ENCODE assay signal across 11 mouse cellular contexts in genomic region chr17:46521963-46522668, GRCm38 (mm10). TPM values are rescaled to one million over a fixed set of nuclear protein-coding genes. Genes with fewer than 3 reads are reported as not detected.
DNase-seq lines count a peak whose midpoint lies in the region; ATAC-seq and TF ChIP-seq lines count a peak whose summit lies in the region.
"Had no signal": no experiment of that assay in that cellular context is flagged by ENCODE, and none has a peak within 500 bp of the region (broad histone marks: within the 10 kb centered on the region; RNA-seq: fewer than 3 reads in every experiment).

No protein-coding gene starts in this region.

- H3K9ac ChIP-seq in heart, postnatal 0 days (replicated peaks; ENCODE audit: low read depth, low read length): no peak overlapping the region
- no peak overlapping the region for H3K9ac ChIP-seq in heart, adult 2 months (ENCODE audit: low read depth, low read length)
- 0 out of 2 replicates have a peak overlapping the region, but pooled peaks have one; percentile 25 for H3K9ac ChIP-seq in midbrain, embryonic 16.5 days (ENCODE audit: low read depth, low read length)
- H3K9ac ChIP-seq in midbrain, embryonic 15.5 days: no peak overlapping the region
- no peak overlapping the region; the same call in 1 of the 2 replicates for H3K9ac ChIP-seq in embryonic facial prominence, embryonic 14.5 days (ENCODE audit: low read depth, low read length)
- H3K9ac ChIP-seq: lung, embryonic 15.5 days; neural tube, embryonic 12.5 days had no signal

- no peak for ATAC-seq in heart, postnatal 0 days (ENCODE audit: insufficient read depth, low read depth)
- no peak for ATAC-seq in midbrain, embryonic 16.5 days
- no peak for ATAC-seq in midbrain, embryonic 15.5 days (replicated peaks)
- ATAC-seq in embryonic facial prominence, embryonic 14.5 days (ENCODE audit: low read depth): no peak

- no peaks in the 10 kb centered on the region for H3K36me3 ChIP-seq in heart, postnatal 0 days (replicated peaks; ENCODE audit: control insufficient read depth, insufficient read depth, low read length)
- H3K36me3 ChIP-seq in heart, adult 2 months (ENCODE audit: control insufficient read depth, insufficient read depth, low read length): no peaks in the 10 kb centered on the region
- peaks cover 24% of the 10 kb centered on the region for H3K36me3 ChIP-seq in midbrain, embryonic 16.5 days (ENCODE audit: control insufficient read depth, insufficient read depth, low read length)
- H3K36me3 ChIP-seq in midbrain, embryonic 15.5 days (replicated peaks): peaks cover 27% of the 10 kb centered on the region; the same call in 1 of the 2 replicates
- H3K36me3 ChIP-seq in embryonic facial prominence, embryonic 14.5 days (ENCODE audit: control insufficient read depth, insufficient read depth, low read length): 0 out of 2 replicates have a peak, but pooled peaks cover 7% of the 10 kb centered on the region
- H3K36me3 ChIP-seq: lung, embryonic 15.5 days had no signal

- no peak overlapping the region for H3K4me2 ChIP-seq in heart, postnatal 0 days (ENCODE audit: low read depth, low read length)
- H3K4me2 ChIP-seq in midbrain, embryonic 16.5 days (ENCODE audit: low read length): no peak overlapping the region
- no peak overlapping the region for H3K4me2 ChIP-seq in midbrain, embryonic 15.5 days
- H3K4me2 ChIP-seq in embryonic facial prominence, embryonic 14.5 days (ENCODE audit: low read depth, low read length): no peak overlapping the region
- H3K4me2 ChIP-seq: lung, embryonic 15.5 days; neural tube, embryonic 12.5 days had no signal

- intact Hi-C loops in heart, adult 2 months (cut with DNase I): no loop called here

- 45% methylated on average over 24 of the region's 24 CpGs for WGBS in heart, postnatal 0 days
- 43% methylated on average over 24 of the region's 24 CpGs for WGBS in heart, adult 2 months
- WGBS in midbrain, embryonic 16.5 days: 32% methylated on average over 24 of the region's 24 CpGs
- 35% methylated on average over 24 of the region's 24 CpGs for WGBS in midbrain, embryonic 15.5 days
- WGBS in embryonic facial prominence, embryonic 14.5 days: 37% methylated on average over 24 of the region's 24 CpGs

- TF ChIP-seq POLR2A in heart, adult 2 months (IDR thresholded peaks at IDR 0.05; ENCODE audit: insufficient read depth, low read depth, low read length): no peak

- no peaks in the 10 kb centered on the region for H3K79me2 ChIP-seq in heart, adult 2 months (replicated peaks; ENCODE audit: control insufficient read depth, insufficient read depth, low read length)

- TF ChIP-seq EP300 in heart, postnatal 0 days (IDR thresholded peaks at IDR 0.05; ENCODE audit: low read depth): no peak
- TF ChIP-seq EP300 in heart, adult 2 months (IDR thresholded peaks at IDR 0.05; ENCODE audit: insufficient read depth, low read depth, low read length): no peak

- 0 out of 2 replicates have a peak, but pooled peaks cover 8% of the 10 kb centered on the region for H3K27me3 ChIP-seq in heart, postnatal 0 days (ENCODE audit: control insufficient read depth, insufficient read depth, low read length)
- no peaks in the 10 kb centered on the region for H3K27me3 ChIP-seq in heart, adult 2 months (ENCODE audit: control insufficient read depth, insufficient read depth, low read length)
- 0 out of 2 replicates have a peak, but pooled peaks cover 4% of the 10 kb centered on the region for H3K27me3 ChIP-seq in midbrain, embryonic 16.5 days (ENCODE audit: control insufficient read depth, insufficient read depth, low read depth, low read length)
- H3K27me3 ChIP-seq in midbrain, embryonic 15.5 days (replicated peaks): no peaks in the 10 kb centered on the region
- H3K27me3 ChIP-seq in embryonic facial prominence, embryonic 14.5 days (replicated peaks; ENCODE audit: control insufficient read depth, insufficient read depth, low read length): peaks cover 6% of the 10 kb centered on the region; the same call in 1 of the 2 replicates

- no peak overlapping the region for H3K27ac ChIP-seq in heart, postnatal 0 days (ENCODE audit: low read depth)
- no peak overlapping the region for H3K27ac ChIP-seq in heart, adult 2 months
- H3K27ac ChIP-seq in midbrain, embryonic 16.5 days (ENCODE audit: low read length): no peak overlapping the region
- H3K27ac ChIP-seq in midbrain, embryonic 15.5 days: no peak overlapping the region
- no peak overlapping the region for H3K27ac ChIP-seq in embryonic facial prominence, embryonic 14.5 days (replicated peaks; ENCODE audit: low read depth, low read length)
- H3K27ac ChIP-seq: lung, embryonic 15.5 days; neural tube, embryonic 12.5 days had no signal

- no peak overlapping the region for H3K4me3 ChIP-seq in heart, postnatal 0 days (ENCODE audit: low read depth, low read length)
- H3K4me3 ChIP-seq in heart, adult 2 months: no peak overlapping the region
- H3K4me3 ChIP-seq in midbrain, embryonic 16.5 days (ENCODE audit: low read depth, low read length): no peak overlapping the region
- no peak overlapping the region for H3K4me3 ChIP-seq in midbrain, embryonic 15.5 days
- no peak overlapping the region for H3K4me3 ChIP-seq in embryonic facial prominence, embryonic 14.5 days (ENCODE audit: low read depth, low read length)
- H3K4me3 ChIP-seq: lung, embryonic 15.5 days; neural tube, embryonic 12.5 days had no signal

- TF ChIP-seq CTCF in heart, postnatal 0 days (IDR thresholded peaks at IDR 0.05; ENCODE audit: low read depth): peak; percentile 31
- no peak for TF ChIP-seq CTCF in heart, adult 2 months (IDR thresholded peaks at IDR 0.05)

- no peaks in the 10 kb centered on the region for H3K4me1 ChIP-seq in heart, postnatal 0 days (ENCODE audit: control insufficient read depth, insufficient read depth)
- no peaks in the 10 kb centered on the region; the same call in 1 of the 2 replicates for H3K4me1 ChIP-seq in heart, adult 2 months (ENCODE audit: control insufficient read depth, insufficient read depth, low read length)
- H3K4me1 ChIP-seq in midbrain, embryonic 16.5 days (ENCODE audit: control insufficient read depth, insufficient read depth, low read length): no peaks in the 10 kb centered on the region
- no peaks in the 10 kb centered on the region for H3K4me1 ChIP-seq in midbrain, embryonic 15.5 days
- H3K4me1 ChIP-seq in embryonic facial prominence, embryonic 14.5 days (ENCODE audit: control insufficient read depth, insufficient read depth, low read length): no peaks in the 10 kb centered on the region
- H3K4me1 ChIP-seq: neural tube, embryonic 12.5 days had no signal

- no peak for DNase-seq in heart, postnatal 0 days (ENCODE audit: low spot score)
- no peak for DNase-seq in heart, adult 2 months
- peak; percentile 19 for DNase-seq in embryonic facial prominence, embryonic 14.5 days (ENCODE audit: low spot score)
- no peak for DNase-seq in T-cell, adult 2 months (ENCODE audit: low spot score)
- no peak for DNase-seq in thymus, postnatal 25 days
- DNase-seq: heart, postnatal 36 days; kidney, postnatal 10 days had no signal

- no peaks in the 10 kb centered on the region for H3K9me3 ChIP-seq in heart, postnatal 0 days (replicated peaks; ENCODE audit: control insufficient read depth, low read length)
- no peaks in the 10 kb centered on the region for H3K9me3 ChIP-seq in midbrain, embryonic 16.5 days (replicated peaks; ENCODE audit: control insufficient read depth, low read length, poor library complexity, severe bottlenecking)
- no peaks in the 10 kb centered on the region for H3K9me3 ChIP-seq in midbrain, embryonic 15.5 days
- no peaks in the 10 kb centered on the region for H3K9me3 ChIP-seq in embryonic facial prominence, embryonic 14.5 days (ENCODE audit: control insufficient read depth, low read length)
- H3K9me3 ChIP-seq: lung, embryonic 15.5 days; neural tube, embryonic 12.5 days had no signal

RNA-seq across cellular contexts. Expression of gene Cul9, which starts 24.1 kb away (rescaled TPM):
- total RNA-seq in heart, postnatal 0 days (2014; rRNA removed; ENCODE audit: low replicate concordance): 12.7 and 20.3 TPM in 2 replicates
- 4.9 and 6.1 TPM in 2 replicates for polyA plus RNA-seq in heart, postnatal 0 days (2015; fragmentation: Nextera tagmentation; extraction: Ambion mirVana)
- total RNA-seq in heart, adult 2 months (2021): 10 to 100 TPM; 21.6 to 21.9 TPM
- polyA plus RNA-seq in heart, adult 2 months (2012; rRNA removed): 20.1 and 22.7 TPM in 2 replicates
- polyA plus RNA-seq in midbrain, embryonic 16.5 days (2015; fragmentation: Nextera tagmentation; extraction: Ambion mirVana): 26.8 and 28.0 TPM in 2 replicates
- 25.0 and 26.7 TPM in 2 replicates for polyA plus RNA-seq in midbrain, embryonic 15.5 days (2015; fragmentation: Nextera tagmentation; extraction: Ambion mirVana)
- polyA plus RNA-seq in embryonic facial prominence, embryonic 14.5 days (2014; fragmentation: Nextera tagmentation; extraction: Ambion mirVana): 5.5 and 6.0 TPM in 2 replicates

RNA-seq across cellular contexts. Expression of gene Dnph1, which starts 25.6 kb away (rescaled TPM):
- total RNA-seq in heart, postnatal 0 days (2014; rRNA removed; ENCODE audit: low replicate concordance): 7.0 and 16.0 TPM in 2 replicates
- polyA plus RNA-seq in heart, postnatal 0 days (2015; fragmentation: Nextera tagmentation; extraction: Ambion mirVana): 9.1 and 10.0 TPM in 2 replicates
- 1 to 10 TPM; 1.8 to 1.9 TPM for total RNA-seq in heart, adult 2 months (2021)
- 0.80 and 0.97 TPM in 2 replicates for polyA plus RNA-seq in heart, adult 2 months (2012; rRNA removed)
- polyA plus RNA-seq in midbrain, embryonic 16.5 days (2015; fragmentation: Nextera tagmentation; extraction: Ambion mirVana): 11.1 and 11.5 TPM in 2 replicates
- polyA plus RNA-seq in midbrain, embryonic 15.5 days (2015; fragmentation: Nextera tagmentation; extraction: Ambion mirVana): 14.5 and 17.3 TPM in 2 replicates
- 34.5 and 36.9 TPM in 2 replicates for polyA plus RNA-seq in embryonic facial prominence, embryonic 14.5 days (2014; fragmentation: Nextera tagmentation; extraction: Ambion mirVana)

RNA-seq across cellular contexts. Expression of gene Srf, which starts 33.9 kb away (rescaled TPM):
- 192 and 271 TPM in 2 replicates for total RNA-seq in heart, postnatal 0 days (2014; rRNA removed; ENCODE audit: low replicate concordance)
- polyA plus RNA-seq in heart, postnatal 0 days (2015; fragmentation: Nextera tagmentation; extraction: Ambion mirVana): 6.4 and 8.8 TPM in 2 replicates
- 100 to 1,000 TPM in 1 of 2 experiments, 10 to 100 TPM in 1; 91.5 to 106 TPM for total RNA-seq in heart, adult 2 months (2021)
- polyA plus RNA-seq in heart, adult 2 months (2012; rRNA removed): 223 and 227 TPM in 2 replicates
- polyA plus RNA-seq in midbrain, embryonic 16.5 days (2015; fragmentation: Nextera tagmentation; extraction: Ambion mirVana): 3.0 and 3.2 TPM in 2 replicates
- polyA plus RNA-seq in midbrain, embryonic 15.5 days (2015; fragmentation: Nextera tagmentation; extraction: Ambion mirVana): 3.7 and 5.7 TPM in 2 replicates
- polyA plus RNA-seq in embryonic facial prominence, embryonic 14.5 days (2014; fragmentation: Nextera tagmentation; extraction: Ambion mirVana): 10.5 and 14.0 TPM in 2 replicates

RNA-seq across cellular contexts. Expression of gene Ttbk1, which starts 34.6 kb away (rescaled TPM):
- total RNA-seq in heart, postnatal 0 days (2014; rRNA removed; ENCODE audit: low replicate concordance): 0.31 and 0.80 TPM in 2 replicates
- 0.04 TPM in 2 replicates for polyA plus RNA-seq in heart, postnatal 0 days (2015; fragmentation: Nextera tagmentation; extraction: Ambion mirVana)
- under 1 TPM; 0.16 to 0.23 TPM for total RNA-seq in heart, adult 2 months (2021)
- 0.21 and 0.23 TPM in 2 replicates for polyA plus RNA-seq in heart, adult 2 months (2012; rRNA removed)
- 4.7 and 5.5 TPM in 2 replicates for polyA plus RNA-seq in midbrain, embryonic 16.5 days (2015; fragmentation: Nextera tagmentation; extraction: Ambion mirVana)
- 8.7 and 9.0 TPM in 2 replicates for polyA plus RNA-seq in midbrain, embryonic 15.5 days (2015; fragmentation: Nextera tagmentation; extraction: Ambion mirVana)
- polyA plus RNA-seq in embryonic facial prominence, embryonic 14.5 days (2014; fragmentation: Nextera tagmentation; extraction: Ambion mirVana): 0.46 and 0.61 TPM in 2 replicates

Comparison
In these comparisons a context has a peak if more than half of its experiments do, and no peak if none do; other contexts are left out.
1. RNA of gene Srf, which starts 33.9 kb away (polyA plus RNA-seq): 223 to 227 TPM in heart, adult 2 months; 10.5 to 14.0 TPM in embryonic facial prominence, embryonic 14.5 days, 6.4 to 8.8 TPM in heart, postnatal 0 days, 3.7 to 5.7 TPM in midbrain, embryonic 15.5 days and 3.0 to 3.2 TPM in midbrain, embryonic 16.5 days; every median in the first group is over 10 times any median in the second.